Comparison of ENCODE assay signal across 1 mouse cellular context in the genomic region with DNA sequence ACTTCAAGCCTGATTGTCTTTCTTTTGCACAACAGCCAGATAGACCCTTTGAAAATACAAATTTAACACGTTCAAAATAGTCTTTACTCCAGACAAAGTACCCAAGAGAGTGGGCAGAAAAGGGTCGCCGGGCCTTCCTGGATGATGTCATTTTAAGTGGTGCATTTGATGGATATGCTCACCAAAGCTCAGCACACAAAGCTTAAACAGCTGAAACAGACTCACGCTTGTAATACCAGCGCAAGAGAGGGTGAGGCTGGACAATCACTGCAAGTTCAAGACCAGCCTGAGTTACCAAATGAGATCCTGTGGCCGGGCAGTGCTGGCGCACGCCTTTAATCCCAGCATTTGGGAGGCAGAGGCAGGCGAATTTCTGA.
TF ChIP-seq lines count a peak whose summit lies in the region.

No protein-coding gene starts in this region.

TF ChIP-seq in CH12.LX, 34 proteins besides CTCF, POLR2A, EP300 and RAD21 (continued from another document):
- TF ChIP-seq UBTF (IDR thresholded peaks at IDR 0.05; ENCODE audit: low read depth, low read length) (no peak), E2F4 (IDR thresholded peaks at IDR 0.05; ENCODE audit: insufficient replicate concordance, low read depth, low read length) (no peak), ZMIZ1 (IDR thresholded peaks at IDR 0.05; ENCODE audit: low read depth, low read length) (no peak)
TF ChIP-seq in CH12.LX: peak in this region for 0.
